Mouse (Mus musculus): ENCODE measurements around the gene Krt19.

Gene Krt19

DNA sequence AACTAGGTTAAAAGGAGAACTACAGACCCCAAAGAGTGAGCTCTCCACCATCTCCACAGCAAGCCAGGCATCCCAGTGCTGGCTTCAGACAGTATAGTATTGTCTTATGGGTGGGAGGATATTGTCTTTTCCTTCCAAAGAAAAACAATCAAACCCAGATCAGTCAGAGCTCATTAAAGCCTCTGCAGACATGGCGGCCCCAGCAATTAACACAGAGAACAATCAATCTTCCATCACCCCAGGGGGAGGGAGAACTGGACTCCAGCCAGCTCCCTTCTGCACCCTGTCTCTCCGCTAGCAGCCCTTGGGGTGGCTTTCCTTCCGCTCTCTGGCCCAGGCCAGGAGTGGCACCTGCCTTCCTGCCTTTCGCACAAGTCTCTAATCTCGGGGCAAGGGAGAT, 10.8 kb downstream of the Krt19 start:
- no peak for DNase-seq (ENCODE audit: low spot score)

DNA sequence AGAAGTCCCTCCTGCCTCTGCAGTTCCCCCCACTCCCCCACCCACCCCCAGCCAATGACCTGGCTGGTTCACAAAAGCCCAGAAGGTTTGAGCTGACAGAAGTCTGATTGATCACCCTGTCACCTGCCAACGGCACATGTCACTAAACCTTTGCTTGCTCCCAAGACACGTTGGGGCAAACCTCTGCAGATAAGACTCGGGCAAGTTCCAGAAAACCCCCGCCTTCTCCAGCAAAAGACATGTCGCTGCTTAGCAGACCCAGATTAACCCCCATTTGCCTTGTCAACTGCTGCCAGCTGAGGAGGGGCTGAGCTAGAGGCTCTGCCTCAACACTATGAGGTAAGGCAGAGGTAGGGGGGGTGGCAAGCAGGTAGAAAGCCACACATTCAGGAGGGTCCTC, 11.9 kb downstream of the Krt19 start:
- no peak for DNase-seq (ENCODE audit: low spot score)

DNA sequence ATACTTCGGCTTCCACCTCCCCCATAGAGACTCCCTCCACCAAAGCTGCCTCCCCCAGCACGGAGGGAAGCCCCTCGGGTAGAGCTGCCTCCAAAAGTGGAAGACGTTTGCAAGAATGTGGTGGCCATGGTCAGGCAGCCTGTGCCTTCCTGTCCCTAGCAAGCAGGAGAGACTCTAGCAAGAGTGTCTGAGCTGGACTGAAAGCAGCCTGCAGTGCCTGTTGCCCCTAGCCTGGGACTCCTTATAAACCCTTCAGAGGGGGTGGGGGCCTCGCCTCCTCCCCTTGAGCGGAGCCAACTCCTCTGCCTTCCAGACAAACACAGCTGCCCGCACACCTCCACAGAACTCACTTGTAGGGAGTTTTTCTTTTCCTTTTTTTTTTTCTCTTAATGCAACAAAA, 12.7 kb downstream of the Krt19 start, which contains the start of gene Krt15:
Gene Krt15 (minus strand): TSS at position 198 of the 400 bp plus-strand sequence.
- DNase-seq (ENCODE audit: low spot score): no peak

DNA sequence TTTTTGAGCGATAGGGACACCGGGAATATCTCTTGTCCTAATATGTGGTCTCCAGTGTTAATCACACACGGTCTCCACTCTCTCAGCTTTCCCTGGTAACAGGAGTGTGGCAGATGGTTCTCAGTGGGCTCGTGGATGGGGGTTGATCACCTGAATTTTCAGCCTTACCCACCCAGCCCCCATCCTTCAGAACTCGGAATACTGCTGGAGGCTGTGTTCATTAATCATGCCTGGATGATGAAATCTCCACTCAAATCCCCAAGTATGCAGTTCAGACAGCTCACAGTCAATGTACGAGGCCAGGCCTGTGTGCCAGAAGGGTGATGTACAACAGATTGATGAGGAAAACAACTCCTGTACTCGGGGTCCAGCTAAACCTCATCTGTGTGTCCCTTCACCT, 23.6 kb downstream of the Krt19 start:
- DNase-seq (ENCODE audit: low spot score): no peak

DNA sequence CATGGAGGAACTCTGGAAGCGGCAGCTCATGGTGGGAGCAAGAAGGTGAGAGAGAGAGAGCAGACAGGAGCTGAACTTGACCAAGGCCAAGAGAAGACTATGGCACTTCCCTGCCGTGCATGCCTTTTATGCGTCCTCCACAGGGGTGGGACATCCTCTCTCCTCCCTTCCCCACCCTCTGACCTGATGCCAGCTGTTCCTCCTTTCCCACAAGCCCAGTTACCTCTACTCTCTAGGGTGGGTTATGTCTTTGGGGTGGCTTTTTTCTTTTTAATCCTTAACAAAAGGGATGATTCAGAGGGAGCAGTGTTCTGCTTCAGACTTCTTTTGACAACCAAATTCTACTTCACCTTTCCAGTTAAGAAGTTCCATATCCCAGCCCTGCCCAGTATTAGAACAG, 27.0 kb downstream of the Krt19 start, which contains the start of gene Krt13:
Gene Krt13 (minus strand): TSS at position 101 of the 400 bp plus-strand sequence.
- no peak for DNase-seq (ENCODE audit: low spot score)

DNA sequence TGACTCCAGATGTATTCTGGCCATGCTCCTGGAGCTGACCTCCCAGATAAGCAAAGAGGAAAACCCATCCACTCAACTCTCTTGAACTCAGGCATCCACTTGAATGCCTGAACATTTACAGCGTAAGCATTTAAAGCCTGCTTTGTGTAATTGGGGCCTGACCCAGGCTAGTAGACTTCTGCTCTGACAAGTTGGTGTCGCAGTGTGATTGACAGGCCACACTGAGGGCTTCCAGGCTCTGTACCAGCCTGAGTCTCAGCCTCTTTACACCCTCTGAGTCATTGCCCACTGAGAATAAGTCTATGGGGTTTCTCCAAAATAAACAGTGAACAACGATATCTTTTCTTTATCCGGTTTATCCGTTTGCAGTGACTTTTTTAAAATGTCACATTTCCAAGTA, 28.1 kb downstream of the Krt19 start:
- DNase-seq (ENCODE audit: low spot score): no peak

DNA sequence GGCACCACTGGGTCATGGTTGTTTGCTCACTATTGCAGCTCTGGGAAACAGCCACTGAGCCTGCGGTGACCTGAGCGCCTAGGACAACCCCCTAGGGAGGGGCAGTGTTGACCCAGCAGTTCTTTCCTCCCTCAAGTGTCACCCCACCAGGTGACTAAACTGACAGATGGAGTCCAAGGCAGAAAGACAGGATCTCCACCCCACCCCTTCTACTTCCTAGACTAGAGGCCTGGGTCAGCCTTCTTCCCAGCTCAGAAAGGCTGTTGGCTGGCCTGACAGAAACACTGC, 34.8 kb downstream of the Krt19 start:
- DNase-seq (ENCODE audit: low spot score): no peak

DNA sequence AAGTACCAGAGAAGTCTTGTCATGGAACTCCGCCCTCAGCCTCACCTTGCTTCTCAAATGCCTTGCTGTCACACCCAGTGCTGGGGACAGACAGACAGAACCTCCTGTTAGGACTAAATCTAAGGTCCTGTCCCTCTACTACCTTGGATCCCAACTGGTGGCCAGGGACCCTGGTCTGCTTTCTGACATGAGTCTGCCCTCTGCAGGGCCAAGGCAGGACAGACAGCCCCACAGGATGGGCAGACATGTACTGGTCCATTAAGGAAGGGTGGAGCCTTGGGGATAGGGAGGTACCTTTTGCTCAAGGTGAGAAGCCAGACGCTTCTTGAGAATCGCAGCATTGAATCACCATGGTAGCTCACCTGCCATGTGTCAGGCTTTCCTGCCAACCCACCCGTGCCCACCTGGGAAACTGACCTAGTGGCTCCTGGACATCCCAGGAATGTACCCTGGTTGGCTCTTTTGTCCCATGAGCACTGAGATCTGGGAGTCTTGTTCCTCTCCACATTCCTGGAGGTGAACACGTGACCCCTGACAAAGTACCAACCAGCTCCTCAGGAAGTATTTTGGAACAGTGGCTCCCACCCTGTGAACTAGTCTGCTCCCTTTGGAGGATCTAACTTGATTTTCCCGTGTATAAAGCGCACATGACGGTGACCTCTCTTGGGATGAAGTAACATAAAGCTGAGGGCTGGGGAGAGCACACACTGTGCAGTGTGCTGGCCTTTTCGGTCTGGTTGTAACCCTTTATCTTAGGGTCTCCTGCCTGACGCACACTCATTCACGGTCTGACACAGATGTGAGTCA, 35.3 kb downstream of the Krt19 start:
- no peak for DNase-seq (ENCODE audit: low spot score)

DNA sequence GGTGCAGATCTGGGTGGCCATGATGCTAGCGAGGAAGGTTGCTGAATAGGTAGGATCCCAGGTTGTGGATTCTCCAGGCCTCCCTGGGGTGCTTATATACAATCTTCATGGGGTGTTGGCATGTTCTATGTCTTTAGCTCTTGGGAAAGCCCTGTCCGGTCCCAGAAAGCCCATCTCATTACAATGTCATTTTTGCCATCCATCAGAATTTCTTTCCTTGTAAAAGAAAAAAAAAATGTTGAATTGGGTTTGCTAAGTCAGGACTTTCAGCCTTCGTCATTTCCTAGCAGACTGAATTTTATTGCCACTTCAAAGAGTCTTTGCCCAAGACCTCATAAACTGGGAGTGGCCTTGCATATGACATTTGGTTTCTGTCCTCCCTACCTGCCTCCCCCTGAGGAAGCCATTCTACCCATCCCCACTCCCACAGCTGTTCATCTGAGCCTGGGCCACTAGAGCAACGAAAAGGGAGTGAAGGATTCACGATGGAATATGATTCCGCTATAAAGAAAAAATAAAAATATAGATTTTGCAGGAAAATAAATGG, 42.8 kb downstream of the Krt19 start, which contains the start of gene Krt36:
Gene Krt36 (minus strand): TSS at position 51 of the 547 bp plus-strand sequence.
- no peak for DNase-seq (ENCODE audit: low spot score)

DNA sequence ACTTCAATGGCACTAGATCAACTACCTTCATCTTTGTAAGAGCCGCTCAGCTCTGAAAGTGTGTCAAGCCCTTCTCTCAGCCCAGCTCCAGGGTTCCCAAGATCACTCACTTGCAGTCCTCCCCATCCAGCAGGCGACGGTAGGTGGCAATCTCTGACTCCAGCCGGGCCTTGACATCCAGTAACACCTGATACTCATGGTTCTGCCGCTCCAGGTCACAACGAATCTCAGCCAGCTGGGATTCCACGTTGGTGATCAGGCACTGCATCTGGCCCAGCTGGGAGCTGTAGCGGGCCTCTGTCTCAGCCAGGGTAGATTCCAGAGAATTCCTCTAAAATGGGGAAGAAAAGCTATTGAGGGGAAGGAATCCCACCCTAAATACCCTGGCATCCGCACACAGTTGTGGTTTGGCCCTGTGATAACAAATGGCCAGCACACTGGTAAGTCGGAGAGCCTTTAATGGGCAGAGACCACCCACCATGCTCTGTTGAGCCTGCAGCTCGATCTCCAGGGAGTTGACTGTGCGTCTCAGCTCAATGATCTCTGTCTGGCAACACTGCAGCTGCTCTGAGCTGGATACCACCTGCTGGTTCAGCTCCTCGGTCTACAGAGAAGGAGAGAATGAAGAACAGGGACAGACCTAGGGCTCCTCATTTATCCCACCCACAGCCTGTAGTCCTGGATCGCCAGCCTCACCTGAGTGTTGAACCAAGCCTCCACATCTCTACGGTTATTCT, 45.6 kb downstream of the Krt19 start:
- DNase-seq (ENCODE audit: low spot score): no peak

DNA sequence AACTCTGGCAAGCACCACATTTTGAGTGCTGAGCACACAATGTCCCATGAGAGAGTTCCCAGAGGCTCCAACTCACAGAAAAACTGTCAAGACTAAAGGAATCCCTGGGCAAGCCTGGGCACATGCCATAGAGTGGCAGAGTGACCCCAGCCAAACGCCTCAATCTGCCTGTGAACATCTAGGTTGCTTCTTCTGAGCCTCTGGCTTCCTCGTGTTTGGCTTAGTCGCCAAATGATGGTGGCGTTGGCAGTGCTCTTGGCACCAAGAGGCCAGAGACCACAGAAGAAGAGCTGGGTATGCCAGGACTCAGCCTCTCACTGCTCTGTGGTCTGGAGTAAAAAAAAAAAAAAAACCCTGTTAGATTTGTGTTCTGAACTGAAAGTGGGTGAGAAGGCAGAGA, 48.1 kb downstream of the Krt19 start:
- no peak for DNase-seq (ENCODE audit: low spot score)

DNA sequence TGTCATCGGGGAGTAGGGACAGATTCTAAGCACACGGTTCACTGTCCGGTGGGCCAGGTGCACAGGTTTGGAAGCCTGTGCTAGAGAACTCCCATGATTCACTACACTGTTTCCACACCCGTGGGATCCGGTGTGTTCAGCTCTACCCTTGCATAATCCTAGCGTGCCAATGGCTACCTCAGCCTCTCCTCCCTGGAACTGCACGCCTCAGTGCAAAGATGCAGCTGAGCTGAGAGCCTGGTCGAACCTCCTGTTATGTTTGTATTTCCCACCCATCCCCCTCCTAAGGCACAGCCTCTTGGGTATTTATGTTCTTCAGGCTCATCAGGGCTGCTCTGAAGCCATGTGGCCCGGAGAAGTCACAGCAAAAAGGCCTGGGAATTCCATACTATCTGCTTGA, 50.6 kb downstream of the Krt19 start:
- no peak for DNase-seq (ENCODE audit: low spot score)

DNA sequence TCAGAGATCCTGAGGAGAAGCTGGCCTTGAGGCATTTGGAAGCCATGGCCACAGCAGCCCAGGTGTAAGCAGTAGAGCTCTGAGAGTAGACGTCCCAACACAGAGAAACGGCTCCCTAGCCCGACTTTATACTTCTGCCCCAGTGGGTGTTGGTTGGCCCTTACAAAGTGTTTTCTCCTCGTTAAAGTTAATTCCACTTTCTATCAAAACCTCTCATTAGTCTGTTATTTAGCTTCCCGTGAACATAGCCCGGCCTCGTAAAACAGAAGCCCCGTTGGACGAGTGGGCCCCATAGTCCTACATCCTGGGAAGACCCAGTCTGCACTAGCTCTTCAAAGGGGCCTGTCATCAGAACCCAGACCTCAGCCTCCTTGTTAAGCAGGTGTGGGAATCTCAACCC, 52.3 kb downstream of the Krt19 start, which contains the start of gene Krt35:
Gene Krt35 (minus strand): TSS at position 101 of the 400 bp plus-strand sequence.
- no peak for DNase-seq (ENCODE audit: low spot score)

Measured in T-cell, adult 2 months (primary cell).